Mouse (Mus musculus) heart, embryonic 11.5 days (tissue): ENCODE measurements around the gene Ackr2. TPM values are rescaled to one million over a fixed set of nuclear protein-coding genes. Genes with fewer than 3 reads are reported as not detected.

Source experiments
- ATAC-seq: fragments of 200-750 bp; cut with Nextera tagmentation; replicated peaks from 2 replicates; pipeline ENCODE4 v1.8.0; 2017; ENCODE audit warnings: moderate library complexity; ENCODE audit not compliant: insufficient number of reproducible peaks, low FRiP score, low TSS enrichment
- H3K27ac ChIP-seq: fragments of 300-500 bp; sonication (generic); 2 replicates; pipeline ENCODE4 v1.5.1; 2014; ENCODE audit warnings: mild to moderate bottlenecking, low read depth, low read length
- H3K27me3 ChIP-seq: fragments of 300-500 bp; sonication (generic); 2 replicates; pipeline ENCODE4 v1.6.1; 2014; ENCODE audit warnings: mild to moderate bottlenecking, low read length, mixed read lengths; ENCODE audit not compliant: control insufficient read depth, insufficient read depth
- H3K36me3 ChIP-seq: fragments of 300-500 bp; sonication (generic); 2 replicates; pipeline ENCODE4 v1.6.1; 2014; ENCODE audit warnings: mild to moderate bottlenecking, low read length, moderate library complexity, mixed read lengths; ENCODE audit not compliant: control insufficient read depth, insufficient read depth
- H3K4me1 ChIP-seq: fragments of 300-500 bp; sonication (generic); 2 replicates; pipeline ENCODE4 v1.6.1; 2014; ENCODE audit warnings: low read length; ENCODE audit not compliant: control insufficient read depth, insufficient read depth
- H3K4me2 ChIP-seq: fragments of 300-500 bp; sonication (generic); 2 replicates; pipeline ENCODE4 v1.6.1; 2014; ENCODE audit warnings: mild to moderate bottlenecking, moderate library complexity
- H3K4me3 ChIP-seq: fragments of 300-500 bp; sonication (generic); 2 replicates; pipeline ENCODE4 v1.5.1; 2014; ENCODE audit warnings: low read depth, low read length
- H3K9ac ChIP-seq: fragments of 300-500 bp; sonication (generic); 2 replicates; pipeline ENCODE4 v1.6.1; 2014; ENCODE audit warnings: mild to moderate bottlenecking, low read depth, low read length, moderate library complexity
- H3K9me3 ChIP-seq: fragments of 300-500 bp; sonication (generic); replicated peaks from 2 replicates; pipeline ENCODE4 v1.6.1; 2016; ENCODE audit warnings: low read length; ENCODE audit not compliant: control insufficient read depth
- WGBS: fragments of 180-500 bp; shearing (Covaris S2); extraction: QIAGEN DNeasy Blood & Tissue Kit; methylation state at CpG from one replicate; pipeline ENCODE4 v1.1.7; 2014; ENCODE audit not compliant: insufficient replicate concordance; 5-methylcytosine and 5-hydroxymethylcytosine counted together
- polyA plus RNA-seq: library from polyadenylated mRNA; unstranded; fragments of >200 nt; fragmentation: Nextera tagmentation; extraction: Ambion mirVana; gene quantifications from 2 replicates; pipeline ENCODE4 v1.2.1, GENCODE M21; 2014

The Ackr2 gene
- 0.10 TPM in 1 of 2 replicates, not detected in the other for polyA plus RNA-seq

- Histone ChIP-seq H3K4me1 (peaks cover 4% of the 10 kb centered on the region; the same call in 1 of the 2 replicates), H3K9me3 (no peaks in the 10 kb centered on the region), H3K27ac (no peak within 1 kb of the TSS), H3K27me3 (no peaks in the 10 kb centered on the region), H3K9ac (no peak within 1 kb of the TSS), H3K4me3 (no peak within 1 kb of the TSS), H3K36me3 (no peaks in the 10 kb centered on the region), H3K4me2 (no peak within 1 kb of the TSS)
- WGBS = 70% methylated on average over 9 of the region's 9 CpGs
- ATAC-seq = no peak
Measured at GRCm38 (mm10) chr9:121898245-121898644, at the start of gene Ackr2. Ackr2 (plus strand) TSS chr9:121898355.

- Histone ChIP-seq H3K4me1 (0 out of 2 replicates have a peak, but pooled peaks cover 4% of the 10 kb centered on the region), H3K4me3 (no peak overlapping the region), H3K9ac (no peak overlapping the region), H3K27me3 (no peaks in the 10 kb centered on the region), H3K9me3 (no peaks in the 10 kb centered on the region), H3K4me2 (no peak overlapping the region), H3K27ac (no peak overlapping the region), H3K36me3 (peaks cover 2% of the 10 kb centered on the region; the same call in 1 of the 2 replicates)
- 87% methylated on average over 3 of the region's 3 CpGs for WGBS
- no peak for ATAC-seq
Measured at GRCm38 (mm10) chr9:121854246-121854645, 43.9 kb upstream of the Ackr2 start.

DNA sequence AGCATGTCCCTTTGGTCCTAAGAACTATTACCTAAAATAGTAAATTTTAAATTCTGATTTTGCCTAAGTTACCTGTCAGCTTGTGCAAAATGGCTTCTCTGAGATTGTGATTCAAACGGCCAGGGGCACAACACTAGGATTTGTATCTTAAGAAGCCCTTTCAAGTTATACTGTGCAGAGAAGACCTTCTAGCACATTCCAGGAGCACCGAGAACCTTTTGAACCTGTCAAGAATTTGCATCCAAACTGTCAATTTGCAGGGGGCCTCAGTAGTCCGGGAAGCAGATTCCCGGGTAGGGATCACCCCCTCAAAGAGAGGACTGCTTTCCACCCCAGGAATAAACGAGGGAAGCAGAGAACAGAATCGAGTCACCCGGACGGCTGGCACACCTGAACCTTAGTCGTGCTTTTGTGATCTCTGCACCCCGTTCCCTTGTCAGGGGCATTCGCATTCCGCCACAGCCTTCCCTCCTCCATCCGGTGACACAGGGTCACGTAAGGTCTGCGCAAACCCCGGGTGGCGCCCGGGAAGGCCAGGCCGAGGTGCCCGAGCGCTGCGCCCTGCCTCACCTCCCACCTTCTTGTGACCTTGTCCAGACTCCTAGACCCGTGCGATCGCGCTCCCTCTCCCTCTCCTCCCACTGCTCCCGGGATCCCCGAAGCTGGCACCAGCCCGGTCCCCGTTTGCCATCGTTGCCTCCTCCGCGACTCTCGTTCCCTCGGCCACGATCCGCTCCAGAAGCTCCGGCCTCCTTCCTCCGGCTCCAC lies 41.3 kb upstream of the Ackr2 start:
- peak overlapping the region; percentile 86 for H3K4me2 ChIP-seq
- H3K9me3 ChIP-seq = no peaks in the 10 kb centered on the region
- peak; percentile 40; the same call in 1 of the 2 replicates for ATAC-seq
- H3K4me3 ChIP-seq = peak overlapping the region; percentile 96
- WGBS = 3% methylated on average over 39 of the region's 39 CpGs
- H3K27me3 ChIP-seq = no peaks in the 10 kb centered on the region
- H3K4me1 ChIP-seq = 0 out of 2 replicates have a peak, but pooled peaks cover 4% of the 10 kb centered on the region
- no peaks in the 10 kb centered on the region; the same call in 1 of the 2 replicates for H3K36me3 ChIP-seq
- H3K9ac ChIP-seq = peak overlapping the region; percentile 96
- peak overlapping the region; percentile 99 for H3K27ac ChIP-seq

DNA sequence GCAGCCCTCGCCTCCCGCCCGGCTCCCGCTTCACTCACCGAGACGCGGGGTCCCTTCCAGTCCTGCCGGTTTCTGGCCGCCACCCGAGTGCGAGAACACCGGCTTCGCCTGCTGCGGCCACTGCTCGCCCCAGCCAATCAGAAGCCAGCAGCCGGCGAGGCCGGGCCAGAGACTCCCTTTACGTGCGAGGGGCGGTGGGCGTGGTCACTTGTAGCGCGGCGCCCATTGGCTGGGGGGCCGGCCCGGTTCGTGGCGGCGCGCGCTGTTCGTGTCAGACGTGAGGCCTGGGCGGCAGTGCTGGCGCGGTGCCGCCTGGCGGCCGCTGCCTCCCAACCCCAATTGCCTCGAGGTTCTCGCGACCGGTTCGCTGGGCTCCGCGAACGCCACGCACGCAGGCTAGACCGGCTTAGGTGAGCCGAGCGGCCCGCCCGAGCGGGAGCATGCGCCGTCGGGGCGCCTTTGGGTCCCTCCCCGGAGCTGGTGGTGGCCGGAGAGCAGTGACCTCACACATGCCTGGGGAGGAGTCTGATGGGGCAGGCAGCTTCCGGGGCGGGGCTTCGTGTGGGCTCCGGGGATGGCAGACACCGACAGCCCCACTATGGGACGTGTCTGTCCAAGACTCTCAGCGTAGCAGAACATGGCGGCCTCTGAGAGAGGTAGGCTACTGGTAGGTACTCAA lies 40.5 kb upstream of the Ackr2 start:
- ATAC-seq = peak; percentile 99
- under 1% methylated on average over 68 of the region's 70 CpGs for WGBS
- H3K4me2 ChIP-seq = peak overlapping the region; percentile 86

DNA sequence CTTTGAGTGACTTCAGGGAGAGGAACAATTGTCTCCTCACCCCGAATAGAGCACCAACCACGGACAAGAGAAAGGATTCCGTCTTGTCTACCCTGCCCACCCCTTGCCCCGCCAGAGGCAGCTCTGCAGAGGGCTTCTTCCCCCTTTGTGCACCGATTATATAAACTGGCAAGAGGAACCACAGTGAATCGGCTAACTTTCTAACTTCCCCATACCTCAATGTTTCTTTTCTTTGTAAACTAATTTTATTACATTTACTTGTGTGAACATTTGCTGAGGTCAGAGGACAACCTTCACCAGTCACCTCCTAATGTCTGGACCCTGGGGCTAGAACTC lies 40.0 kb upstream of the Ackr2 start, which contains the start of gene Higd1a:
TSS of gene Higd1a (minus strand) at position 210 of the 336 bp plus-strand sequence.
- H3K4me1 ChIP-seq = 0 out of 2 replicates have a peak, but pooled peaks cover 4% of the 10 kb centered on the region
- H3K27ac ChIP-seq = peak within 1 kb of the TSS; percentile 99
- ATAC-seq = no peak
- WGBS = 15% methylated on average over 6 of the region's 6 CpGs
- peak within 1 kb of the TSS; percentile 86 for H3K4me2 ChIP-seq
- H3K27me3 ChIP-seq = no peaks in the 10 kb centered on the region
- no peaks in the 10 kb centered on the region; the same call in 1 of the 2 replicates for H3K36me3 ChIP-seq
- peak within 1 kb of the TSS; percentile 96 for H3K4me3 ChIP-seq
- H3K9me3 ChIP-seq = no peaks in the 10 kb centered on the region
- peak within 1 kb of the TSS; percentile 96 for H3K9ac ChIP-seq

More for the DNA sequence above, 40.5 kb upstream of the Ackr2 start:
- Histone ChIP-seq H3K9ac (peak overlapping the region; percentile 96), H3K9me3 (no peaks in the 10 kb centered on the region), H3K27ac (peak overlapping the region; percentile 99), H3K4me1 (0 out of 2 replicates have a peak, but pooled peaks cover 4% of the 10 kb centered on the region), H3K27me3 (no peaks in the 10 kb centered on the region), H3K36me3 (no peaks in the 10 kb centered on the region; the same call in 1 of the 2 replicates), H3K4me3 (peak overlapping the region; percentile 96)

DNA sequence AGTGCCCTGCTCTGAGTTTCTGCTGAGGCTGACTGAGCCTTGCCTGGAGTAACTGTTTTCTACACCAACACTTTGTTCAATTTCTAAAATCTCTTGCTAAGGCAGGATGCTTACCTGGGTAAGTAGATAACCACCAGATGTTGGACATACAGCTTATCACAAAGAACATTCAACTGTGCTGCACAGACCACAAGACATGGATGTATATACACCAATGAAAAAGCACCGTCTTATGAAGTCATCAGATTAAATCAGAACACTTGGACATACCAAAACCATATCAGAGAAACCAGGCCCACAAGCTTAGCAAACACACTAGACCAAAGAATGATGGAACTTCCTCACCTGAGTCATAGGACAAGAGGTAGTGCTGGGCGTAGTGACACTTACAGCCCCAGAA lies 38.8 kb upstream of the Ackr2 start:
- H3K27me3 ChIP-seq = no peaks in the 10 kb centered on the region
- 0 out of 2 replicates have a peak, but pooled peaks cover 4% of the 10 kb centered on the region for H3K4me1 ChIP-seq
- H3K36me3 ChIP-seq = no peaks in the 10 kb centered on the region
- 93% methylated on average over 2 of the region's 2 CpGs for WGBS
- H3K4me2 ChIP-seq = no peak overlapping the region
- no peaks in the 10 kb centered on the region for H3K9me3 ChIP-seq
- no peak overlapping the region for H3K9ac ChIP-seq
- H3K27ac ChIP-seq = no peak overlapping the region
- ATAC-seq = no peak
- no peak overlapping the region for H3K4me3 ChIP-seq

GRCm38 (mm10) chr9:121860921-121861320 lies 37.2 kb upstream of the Ackr2 start:
- Histone ChIP-seq H3K27ac (no peak overlapping the region), H3K9ac (no peak overlapping the region), H3K4me1 (0 out of 2 replicates have a peak, but pooled peaks cover 4% of the 10 kb centered on the region), H3K9me3 (no peaks in the 10 kb centered on the region), H3K4me2 (no peak overlapping the region), H3K4me3 (no peak overlapping the region), H3K27me3 (no peaks in the 10 kb centered on the region), H3K36me3 (no peaks in the 10 kb centered on the region)
- ATAC-seq = no peak
- 90% methylated on average over 2 of the region's 2 CpGs for WGBS

GRCm38 (mm10) chr9:121864837-121865236 lies 33.3 kb upstream of the Ackr2 start:
- no peaks in the 10 kb centered on the region for H3K36me3 ChIP-seq
- H3K9ac ChIP-seq = no peak overlapping the region
- ATAC-seq = no peak
- no peaks in the 10 kb centered on the region for H3K9me3 ChIP-seq
- no peak overlapping the region for H3K4me3 ChIP-seq
- no peak overlapping the region for H3K27ac ChIP-seq
- 73% methylated on average over 4 of the region's 4 CpGs for WGBS
- H3K27me3 ChIP-seq = no peaks in the 10 kb centered on the region
- H3K4me1 ChIP-seq = no peaks in the 10 kb centered on the region
- no peak overlapping the region for H3K4me2 ChIP-seq
